Mouse (Mus musculus) liver, embryonic 13.5 days (tissue): ENCODE measurements around the gene Ankrd50. TPM values are rescaled to one million over a fixed set of nuclear protein-coding genes. Genes with fewer than 3 reads are reported as not detected.

Experiments used
- ATAC-seq: fragments of 200-750 bp; cut with Nextera tagmentation; 2 replicates; pipeline ENCODE4 v1.8.0; 2017; ENCODE audit warnings: low read depth, mild to moderate bottlenecking, moderate number of reproducible peaks, moderate library complexity
- DNase-seq: peaks from one replicate; pipeline ENCODE4 v3.0.0; 2022
- H3K27ac ChIP-seq: fragments of 300-500 bp; sonication (generic); 2 replicates; pipeline ENCODE4 v1.5.1; 2015; ENCODE audit warnings: moderate library complexity, mild to moderate bottlenecking, inconsistent platforms
- H3K27me3 ChIP-seq: fragments of 300-500 bp; sonication (generic); 2 replicates; pipeline ENCODE4 v1.6.1; 2015; ENCODE audit warnings: mild to moderate bottlenecking, inconsistent platforms
- H3K36me3 ChIP-seq: fragments of 300-500 bp; sonication (generic); 2 replicates; pipeline ENCODE4 v1.6.1; 2015; ENCODE audit warnings: mild to moderate bottlenecking, inconsistent platforms
- H3K4me1 ChIP-seq: fragments of 300-500 bp; sonication (generic); replicated peaks from 2 replicates; pipeline ENCODE4 v1.6.1; 2015; ENCODE audit warnings: inconsistent platforms
- H3K4me2 ChIP-seq: fragments of 300-500 bp; sonication (generic); 2 replicates; pipeline ENCODE4 v1.6.1; 2015; ENCODE audit warnings: inconsistent platforms, mild to moderate bottlenecking, moderate library complexity
- H3K4me3 ChIP-seq: fragments of 300-500 bp; sonication (generic); replicated peaks from 2 replicates; pipeline ENCODE4 v1.5.1; 2015; ENCODE audit warnings: mild to moderate bottlenecking, inconsistent platforms
- H3K9ac ChIP-seq: fragments of 300-500 bp; sonication (generic); 2 replicates; pipeline ENCODE4 v1.6.1; 2015; ENCODE audit warnings: mild to moderate bottlenecking, inconsistent platforms
- H3K9me3 ChIP-seq: fragments of 300-500 bp; sonication (generic); replicated peaks from 2 replicates; pipeline ENCODE4 v1.6.1; 2016; ENCODE audit warnings: inconsistent platforms
- WGBS: fragments of 180-500 bp; shearing (Covaris S2); methylation state at CpG from one replicate; pipeline ENCODE4 v1.1.7; 2015; ENCODE audit not compliant: insufficient replicate concordance; 5-methylcytosine and 5-hydroxymethylcytosine counted together
- polyA plus RNA-seq: library from polyadenylated mRNA; unstranded; fragments of >200 nt; fragmentation: Nextera tagmentation; extraction: Ambion mirVana; gene quantifications from 2 replicates; pipeline ENCODE4 v1.2.1, GENCODE M21; 2015

Ankrd50 gene
- polyA plus RNA-seq, 1 experiment from 2014 or later = 2.2 TPM

- ATAC-seq (no peak), DNase-seq (no peak)
- Histone ChIP-seq H3K4me3 (no peak overlapping the region), H3K4me2 (no peak overlapping the region), H3K9ac (no peak overlapping the region), H3K27ac (no peak overlapping the region), H3K27me3 (no peaks in the 10 kb centered on the region), H3K36me3 (peaks cover 7% of the 10 kb centered on the region; the same call in 1 of the 2 replicates), H3K4me1 (no peaks in the 10 kb centered on the region), H3K9me3 (no peaks in the 10 kb centered on the region)
- WGBS = 62% methylated on average over 5 of the region's 5 CpGs
These were observed 18.5 kb downstream of the Ankrd50 start for GRCm38 (mm10) chr3:38466139-38466538.

GRCm38 (mm10) chr3:38463149-38463548, 21.5 kb downstream of the Ankrd50 start:
- no peaks in the 10 kb centered on the region for H3K9me3 ChIP-seq
- no peaks in the 10 kb centered on the region for H3K4me1 ChIP-seq
- ATAC-seq (no peak), DNase-seq (no peak)
- 69% methylated on average over 2 of the region's 2 CpGs for WGBS
- H3K36me3 ChIP-seq = peaks cover 7% of the 10 kb centered on the region; the same call in 1 of the 2 replicates
- H3K4me2 ChIP-seq = no peak overlapping the region
- no peak overlapping the region for H3K9ac ChIP-seq
- H3K27ac ChIP-seq = no peak overlapping the region
- H3K4me3 ChIP-seq = no peak overlapping the region
- no peaks in the 10 kb centered on the region for H3K27me3 ChIP-seq

GRCm38 (mm10) chr3:38461742-38462141, 22.9 kb downstream of the Ankrd50 start:
- no peak overlapping the region for H3K9ac ChIP-seq
- H3K4me3 ChIP-seq = no peak overlapping the region
- H3K36me3 ChIP-seq = peaks cover 14% of the 10 kb centered on the region
- H3K4me1 ChIP-seq = no peaks in the 10 kb centered on the region
- no peaks in the 10 kb centered on the region for H3K27me3 ChIP-seq
- no peak overlapping the region for H3K27ac ChIP-seq
- no peak for DNase-seq
- H3K9me3 ChIP-seq = no peaks in the 10 kb centered on the region
- WGBS = 51% methylated on average over 2 of the region's 2 CpGs
- ATAC-seq = no peak
- no peak overlapping the region for H3K4me2 ChIP-seq

- 65% methylated on average over 4 of the region's 4 CpGs for WGBS
- Histone ChIP-seq H3K4me1 (no peaks in the 10 kb centered on the region), H3K27me3 (no peaks in the 10 kb centered on the region), H3K36me3 (peaks cover 29% of the 10 kb centered on the region), H3K27ac (no peak overlapping the region), H3K9me3 (no peaks in the 10 kb centered on the region), H3K4me2 (no peak overlapping the region), H3K9ac (no peak overlapping the region), H3K4me3 (no peak overlapping the region)
- ATAC-seq = no peak
- DNase-seq = no peak
These were observed 24.4 kb downstream of the Ankrd50 start for GRCm38 (mm10) chr3:38460250-38460624.

- ATAC-seq = no peak
- Histone ChIP-seq H3K4me2 (no peak overlapping the region), H3K27me3 (no peaks in the 10 kb centered on the region), H3K4me1 (no peaks in the 10 kb centered on the region), H3K9me3 (no peaks in the 10 kb centered on the region), H3K4me3 (no peak overlapping the region), H3K36me3 (peaks cover 35% of the 10 kb centered on the region), H3K9ac (no peak overlapping the region), H3K27ac (no peak overlapping the region)
- DNase-seq = no peak
- WGBS = 63% methylated on average over 5 of the region's 5 CpGs
These were observed 25.0 kb downstream of the Ankrd50 start for GRCm38 (mm10) chr3:38459507-38460249.

GRCm38 (mm10) chr3:38457041-38457440, 27.6 kb downstream of the Ankrd50 start:
- Histone ChIP-seq H3K4me1 (no peaks in the 10 kb centered on the region), H3K9ac (no peak overlapping the region), H3K36me3 (peaks cover 48% of the 10 kb centered on the region), H3K9me3 (no peaks in the 10 kb centered on the region), H3K27ac (no peak overlapping the region), H3K4me3 (no peak overlapping the region), H3K27me3 (no peaks in the 10 kb centered on the region), H3K4me2 (no peak overlapping the region)
- 82% methylated on average over 14 of the region's 14 CpGs for WGBS
- DNase-seq (no peak), ATAC-seq (no peak)

GRCm38 (mm10) chr3:38452199-38452598, 32.4 kb downstream of the Ankrd50 start:
- Histone ChIP-seq H3K9ac (no peak overlapping the region), H3K36me3 (peaks cover 55% of the 10 kb centered on the region), H3K9me3 (no peaks in the 10 kb centered on the region), H3K4me2 (no peak overlapping the region), H3K4me3 (no peak overlapping the region), H3K4me1 (no peaks in the 10 kb centered on the region), H3K27me3 (no peaks in the 10 kb centered on the region), H3K27ac (no peak overlapping the region)
- DNase-seq (no peak), ATAC-seq (no peak)
- 84% methylated on average over 9 of the region's 9 CpGs for WGBS

GRCm38 (mm10) chr3:38446586-38446985, 38.1 kb downstream of the Ankrd50 start:
- ATAC-seq (no peak), DNase-seq (no peak)
- Histone ChIP-seq H3K27ac (no peak overlapping the region), H3K9me3 (no peaks in the 10 kb centered on the region), H3K4me3 (no peak overlapping the region), H3K4me1 (no peaks in the 10 kb centered on the region), H3K27me3 (no peaks in the 10 kb centered on the region), H3K9ac (no peak overlapping the region), H3K4me2 (no peak overlapping the region), H3K36me3 (peaks cover 8% of the 10 kb centered on the region)
- 74% methylated on average over 9 of the region's 9 CpGs for WGBS

GRCm38 (mm10) chr3:38443875-38444274, 40.8 kb downstream of the Ankrd50 start:
- H3K4me3 ChIP-seq = no peak overlapping the region
- WGBS = 44% methylated on average over 4 of the region's 4 CpGs
- H3K9me3 ChIP-seq = no peaks in the 10 kb centered on the region
- H3K27ac ChIP-seq = no peak overlapping the region
- no peaks in the 10 kb centered on the region for H3K4me1 ChIP-seq
- DNase-seq (no peak), ATAC-seq (no peak)
- no peaks in the 10 kb centered on the region for H3K36me3 ChIP-seq
- no peaks in the 10 kb centered on the region for H3K27me3 ChIP-seq
- no peak overlapping the region for H3K4me2 ChIP-seq
- no peak overlapping the region for H3K9ac ChIP-seq

- Histone ChIP-seq H3K4me2 (no peak overlapping the region), H3K27ac (no peak overlapping the region), H3K36me3 (no peaks in the 10 kb centered on the region), H3K9me3 (no peaks in the 10 kb centered on the region), H3K4me3 (no peak overlapping the region), H3K4me1 (no peaks in the 10 kb centered on the region), H3K27me3 (no peaks in the 10 kb centered on the region), H3K9ac (no peak overlapping the region)
- 52% methylated on average over 7 of the region's 7 CpGs for WGBS
- DNase-seq = no peak
- ATAC-seq = no peak
These were observed 44.1 kb downstream of the Ankrd50 start for GRCm38 (mm10) chr3:38440564-38440991.

- H3K4me3 ChIP-seq = no peak overlapping the region
- no peak for DNase-seq
- WGBS = 76% methylated on average over 3 of the region's 3 CpGs
- H3K36me3 ChIP-seq = no peaks in the 10 kb centered on the region
- H3K9me3 ChIP-seq = no peaks in the 10 kb centered on the region
- ATAC-seq = no peak
- H3K27me3 ChIP-seq = no peaks in the 10 kb centered on the region
- H3K9ac ChIP-seq = no peak overlapping the region
- no peak overlapping the region for H3K27ac ChIP-seq
- no peak overlapping the region for H3K4me2 ChIP-seq
- H3K4me1 ChIP-seq = peaks cover 9% of the 10 kb centered on the region; the same call in 1 of the 2 replicates
These were observed 48.0 kb downstream of the Ankrd50 start for GRCm38 (mm10) chr3:38436596-38436995.

- DNase-seq (no peak), ATAC-seq (no peak)
- no peak overlapping the region for H3K4me3 ChIP-seq
- H3K27me3 ChIP-seq = no peaks in the 10 kb centered on the region
- H3K27ac ChIP-seq = no peak overlapping the region
- no peaks in the 10 kb centered on the region for H3K9me3 ChIP-seq
- WGBS = 55% methylated on average over 6 of the region's 6 CpGs
- H3K36me3 ChIP-seq = no peaks in the 10 kb centered on the region
- H3K4me1 ChIP-seq = peaks cover 9% of the 10 kb centered on the region; the same call in 1 of the 2 replicates
- no peak overlapping the region for H3K4me2 ChIP-seq
- H3K9ac ChIP-seq = no peak overlapping the region
These were observed 48.8 kb downstream of the Ankrd50 start for GRCm38 (mm10) chr3:38435828-38436227.
